Mouse (Mus musculus): ENCODE measurements at regions not wholly inside any gene's neighbourhood (a gene's known extent, or its start where the extent isn't known, plus 50 kb on each side); places are given as distances from the start of the nearest gene placed in this dataset.

- TF ChIP-seq CTCF (IDR thresholded peaks at IDR 0.05; ENCODE audit: low read depth) (no peak), EP300 (IDR thresholded peaks at IDR 0.05; ENCODE audit: low read depth) (no peak)
Measured at GRCm38 (mm10) chr3:120675906-120676305, 495.6 kb downstream of the Rwdd3 start.
